Mouse (Mus musculus) ES-Bruce4 (cell line): ENCODE data around the gene Olfr714. TPM values are rescaled to one million over a fixed set of nuclear protein-coding genes. Genes with fewer than 3 reads are reported as not detected.

Experiments
- H3K27ac ChIP-seq: 2 replicates; pipeline ENCODE4 v1.5.1; 2012; ENCODE audit warnings: low read length, inconsistent platforms; ENCODE audit not compliant: insufficient read depth
- H3K27me3 ChIP-seq: 2 replicates; pipeline ENCODE4 v1.6.1; 2012; ENCODE audit warnings: mild to moderate bottlenecking, low read length, inconsistent platforms; ENCODE audit not compliant: control insufficient read depth, poor library complexity, insufficient read depth, severe bottlenecking
- H3K36me3 ChIP-seq: 2 replicates; pipeline ENCODE4 v1.6.1; 2012; ENCODE audit warnings: inconsistent platforms, mild to moderate bottlenecking, low read length, moderate library complexity; ENCODE audit not compliant: control insufficient read depth, poor library complexity, insufficient read depth, severe bottlenecking
- H3K4me1 ChIP-seq: one replicate; pipeline ENCODE4 v1.8.1; 2011; ENCODE audit warnings: low read length; ENCODE audit not compliant: control insufficient read depth, insufficient read depth
- H3K4me3 ChIP-seq: 2 replicates; pipeline ENCODE4 v1.5.1; 2011; ENCODE audit warnings: low read depth, mild to moderate bottlenecking, low read length
- H3K9ac ChIP-seq: 2 replicates; pipeline ENCODE4 v1.6.1; 2012; ENCODE audit warnings: low read depth, mild to moderate bottlenecking, inconsistent platforms; ENCODE audit not compliant: poor library complexity, severe bottlenecking
- H3K9me3 ChIP-seq: replicated peaks from 2 replicates; pipeline ENCODE4 v1.6.1; 2012; ENCODE audit warnings: mild to moderate bottlenecking, low read length, inconsistent platforms; ENCODE audit not compliant: control insufficient read depth, poor library complexity, insufficient read depth, severe bottlenecking
- CTCF ChIP-seq: IDR thresholded peaks from one replicate; pipeline ENCODE4 v1.8.1; 2011; ENCODE audit warnings: low read depth, low read length
- EP300 ChIP-seq: IDR thresholded peaks from 2 replicates; pipeline ENCODE4 v1.6.1; 2011; ENCODE audit warnings: low read depth, low read length; ENCODE audit not compliant: insufficient read depth
- POLR2A ChIP-seq: IDR thresholded peaks from one replicate; pipeline ENCODE4 v1.8.1; 2011; ENCODE audit warnings: low read length; ENCODE audit not compliant: insufficient read depth
- polyA plus RNA-seq: library from polyadenylated mRNA; stranded (reverse); fragments of >200 nt; gene quantifications from 2 replicates; pipeline ENCODE4 v1.2.4, GENCODE M21; 2011; ENCODE audit warnings: low read depth; ENCODE audit not compliant: missing spikeins, insufficient read depth, insufficient read length

The Olfr714 gene
- polyA plus RNA-seq = not detected in 2 replicates

- Histone ChIP-seq H3K4me3 (no peak within 1 kb of the TSS), H3K9ac (no peak within 1 kb of the TSS), H3K4me1 (no peaks in the 10 kb centered on the region), H3K9me3 (no peaks in the 10 kb centered on the region), H3K27me3 (no peaks in the 10 kb centered on the region), H3K27ac (no peak within 1 kb of the TSS), H3K36me3 (no peaks in the 10 kb centered on the region)
- TF ChIP-seq EP300 (no peak), POLR2A (no peak), CTCF (no peak)
These were observed at the start of gene Olfr714 for GRCm38 (mm10) chr7:107070681-107071080. Olfr714 (plus strand) TSS chr7:107070981.

GRCm38 (mm10) chr7:107030874-107031273 is 39.9 kb upstream of the Olfr714 start, which contains the start of gene Olfr713:
Olfr713 (plus strand) TSS chr7:107031174.
- Histone ChIP-seq H3K27ac (no peak within 1 kb of the TSS), H3K9me3 (no peaks in the 10 kb centered on the region), H3K4me1 (no peaks in the 10 kb centered on the region), H3K36me3 (no peaks in the 10 kb centered on the region), H3K27me3 (no peaks in the 10 kb centered on the region), H3K4me3 (no peak within 1 kb of the TSS), H3K9ac (no peak within 1 kb of the TSS)
- TF ChIP-seq CTCF (no peak), POLR2A (no peak), EP300 (no peak)

- Histone ChIP-seq H3K4me1 (no peaks in the 10 kb centered on the region), H3K9ac (no peak overlapping the region), H3K9me3 (no peaks in the 10 kb centered on the region), H3K27ac (no peak overlapping the region), H3K27me3 (no peaks in the 10 kb centered on the region), H3K4me3 (no peak overlapping the region), H3K36me3 (no peaks in the 10 kb centered on the region)
- TF ChIP-seq CTCF = no peak
- TF ChIP-seq POLR2A = no peak
These were observed 30.7 kb upstream of the Olfr714 start for GRCm38 (mm10) chr7:107039934-107040563.

GRCm38 (mm10) chr7:107043136-107043535 is 27.6 kb upstream of the Olfr714 start:
- TF ChIP-seq CTCF (no peak), POLR2A (no peak), EP300 (no peak)
- Histone ChIP-seq H3K27me3 (no peaks in the 10 kb centered on the region), H3K9ac (no peak overlapping the region), H3K27ac (no peak overlapping the region), H3K4me1 (no peaks in the 10 kb centered on the region), H3K36me3 (no peaks in the 10 kb centered on the region), H3K4me3 (no peak overlapping the region), H3K9me3 (no peaks in the 10 kb centered on the region)

- TF ChIP-seq EP300 (no peak), POLR2A (no peak), CTCF (no peak)
- Histone ChIP-seq H3K27me3 (no peaks in the 10 kb centered on the region), H3K4me1 (no peaks in the 10 kb centered on the region), H3K9me3 (no peaks in the 10 kb centered on the region), H3K9ac (no peak overlapping the region), H3K27ac (no peak overlapping the region), H3K4me3 (no peak overlapping the region), H3K36me3 (no peaks in the 10 kb centered on the region)
These were observed 26.4 kb upstream of the Olfr714 start for GRCm38 (mm10) chr7:107044407-107044806.

- no peaks in the 10 kb centered on the region for H3K4me1 ChIP-seq
- no peak overlapping the region for H3K27ac ChIP-seq
- no peak overlapping the region for H3K9ac ChIP-seq
- H3K4me3 ChIP-seq = no peak overlapping the region
- no peaks in the 10 kb centered on the region for H3K27me3 ChIP-seq
- no peaks in the 10 kb centered on the region for H3K9me3 ChIP-seq
- H3K36me3 ChIP-seq = no peaks in the 10 kb centered on the region
- no peak for TF ChIP-seq CTCF
- no peak for TF ChIP-seq EP300
- TF ChIP-seq POLR2A = no peak
These were observed 24.9 kb upstream of the Olfr714 start for GRCm38 (mm10) chr7:107045833-107046232.
